Mouse (Mus musculus): ENCODE results near the gene Homer1.

- TF ChIP-seq POLR2A (IDR thresholded peaks at IDR 0.05; ENCODE audit: insufficient read depth, low read depth, low read length) = no peak
- TF ChIP-seq CTCF (IDR thresholded peaks at IDR 0.05; ENCODE audit: insufficient read depth, low read depth, low read length) = no peak
Observed at GRCm38 (mm10) chr13:93338394-93338793, 39.0 kb downstream of the Homer1 start.
